Mouse (Mus musculus) spleen, adult 2 months (tissue): ENCODE results near the gene Sult4a1.

ENCODE experiments used
- CTCF ChIP-seq: fragments of 200-500 bp; IDR thresholded peaks from 2 replicates; pipeline ENCODE4 v1.5.1; 2011; ENCODE audit warnings: mild to moderate bottlenecking, inconsistent platforms; ENCODE audit not compliant: insufficient read depth, insufficient read length, insufficient replicate concordance; ENCODE audit errors: extremely low read depth
- POLR2A ChIP-seq: fragments of 200-500 bp; IDR thresholded peaks from 2 replicates; pipeline ENCODE4 v1.6.1; 2011; ENCODE audit warnings: low read depth, low read length, inconsistent platforms

DNA sequence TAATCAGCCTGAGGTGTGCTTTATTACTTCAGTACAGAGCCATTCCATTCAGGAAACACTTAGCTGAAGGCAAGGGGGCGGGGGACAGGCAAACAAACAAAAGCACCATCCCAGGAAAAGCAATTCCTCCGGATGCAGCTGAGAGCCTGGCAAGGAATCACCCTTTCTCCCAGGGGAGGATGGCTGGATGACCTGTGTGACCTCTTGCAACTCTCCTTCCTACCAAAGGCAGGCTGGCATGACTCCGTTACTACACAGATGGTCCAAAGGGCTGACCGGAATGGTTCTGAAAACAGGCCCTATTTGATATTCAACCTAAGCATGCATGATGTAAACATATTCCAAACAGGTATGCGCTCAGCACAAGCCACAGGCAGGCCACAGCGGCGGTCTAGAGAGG is 56.0 kb downstream of the Sult4a1 start:
- TF ChIP-seq CTCF (no peak), POLR2A (no peak)
